Mouse (Mus musculus): Measurements from ENCODE around the gene 4932438H23Rik. TPM values are rescaled to one million over a fixed set of nuclear protein-coding genes. Genes with fewer than 3 reads are reported as not detected.
A peak's percentile ranks its signal among the peaks of the same experiment; 100 is the strongest.

4932438H23Rik gene
- total RNA-seq, 2 experiments from 2014 or later = 0.13 to 0.17 TPM

DNA sequence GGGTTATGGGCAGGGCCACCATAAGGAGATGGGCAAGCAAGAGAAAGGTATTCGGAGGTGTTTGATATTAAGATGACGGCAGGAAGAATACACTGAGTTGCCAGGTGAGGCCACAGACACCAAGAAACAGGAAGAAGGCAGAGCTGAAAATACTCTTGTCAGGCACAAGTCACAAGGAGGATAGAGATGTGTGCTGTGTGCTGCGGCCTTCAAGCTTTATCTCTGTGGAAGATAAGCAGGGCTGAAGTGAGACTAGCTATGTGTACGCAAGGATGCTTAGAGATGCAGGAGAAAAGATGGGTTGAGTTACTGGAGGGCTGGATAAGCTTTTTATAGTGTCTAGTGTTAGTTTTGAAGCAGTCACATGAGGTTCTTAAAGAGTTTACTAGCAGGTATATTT is 37.7 kb downstream of the 4932438H23Rik start:
- no peak for DNase-seq

- peak in 1 of 2 experiments; percentile 18 for DNase-seq
Observed at GRCm38 (mm10) chr16:91056043-91056821, 38.7 kb downstream of the 4932438H23Rik start.

- DNase-seq = no peak
Observed at GRCm38 (mm10) chr16:91055150-91055549, 39.8 kb downstream of the 4932438H23Rik start.

DNA sequence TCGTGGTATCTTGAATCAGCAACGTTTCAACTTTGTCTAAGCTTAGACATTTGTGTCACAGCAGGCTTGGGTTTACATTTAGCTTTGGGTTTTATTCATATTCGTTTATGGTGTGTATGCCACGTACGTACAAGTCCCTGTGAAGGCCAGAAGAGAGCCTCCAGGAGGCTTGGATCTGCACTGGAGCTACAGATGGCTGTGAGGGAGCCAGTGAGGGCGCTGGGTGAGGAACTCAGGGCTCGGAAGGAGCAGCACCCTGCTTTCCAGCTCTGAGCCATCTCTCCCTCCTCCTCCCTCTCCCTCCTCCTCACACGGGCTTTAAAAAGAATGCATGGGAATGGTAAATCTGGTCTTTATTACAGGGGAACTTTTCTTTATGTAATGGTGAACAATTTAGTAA is 41.3 kb downstream of the 4932438H23Rik start:
- no peak for DNase-seq

- DNase-seq = peak; percentile 39 to 60
Observed at GRCm38 (mm10) chr16:91045511-91045910, 49.4 kb downstream of the 4932438H23Rik start.

DNA sequence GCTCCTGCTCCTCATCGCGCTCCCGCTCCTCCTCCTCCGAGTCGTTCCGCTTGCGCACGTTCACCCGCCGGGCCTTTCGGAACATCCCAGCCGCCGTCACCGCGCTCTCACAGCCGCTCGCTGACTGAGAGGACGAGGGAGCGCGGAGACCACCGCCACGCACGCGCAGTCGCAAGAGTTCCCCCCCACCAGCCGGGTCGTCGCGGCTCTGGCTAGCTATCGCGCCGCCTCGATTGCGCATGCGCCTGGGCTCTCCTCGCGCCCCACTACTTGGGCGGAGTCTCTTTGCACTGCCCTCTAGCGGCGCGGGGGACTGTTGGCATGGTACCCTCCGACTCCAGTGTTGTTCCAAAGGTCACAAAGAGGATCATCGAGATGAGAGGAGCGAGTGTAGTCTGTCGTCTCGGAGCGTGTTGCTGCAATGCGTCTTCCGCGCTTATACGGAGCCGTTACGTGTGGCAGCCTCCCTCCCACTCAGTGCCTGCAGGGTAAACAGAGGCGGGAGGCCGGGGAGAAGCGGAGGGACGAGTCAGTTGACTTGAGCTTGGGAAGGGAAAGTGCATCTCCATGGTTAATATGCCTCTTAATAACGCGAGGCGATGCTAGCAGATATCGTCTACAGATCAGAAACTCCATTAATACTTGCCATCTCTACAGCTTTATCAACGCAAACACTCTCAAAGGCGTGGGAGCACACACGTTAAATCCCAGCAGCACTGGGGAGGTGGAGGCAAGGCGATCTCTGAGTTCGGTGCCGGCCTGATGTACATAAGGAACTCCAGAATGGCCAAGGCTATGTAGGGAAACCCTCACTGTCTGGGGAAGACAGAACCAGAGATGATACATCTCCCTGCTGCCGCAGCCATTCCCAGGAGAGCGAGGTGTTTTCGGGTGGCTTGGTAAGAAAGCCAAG is 50.4 kb downstream of the 4932438H23Rik start, which contains the start of gene Paxbp1:
Paxbp1 (minus strand) TSS at position 274 of the 913 bp plus-strand sequence.
- peak; percentile 99 to 100 for DNase-seq

DNA sequence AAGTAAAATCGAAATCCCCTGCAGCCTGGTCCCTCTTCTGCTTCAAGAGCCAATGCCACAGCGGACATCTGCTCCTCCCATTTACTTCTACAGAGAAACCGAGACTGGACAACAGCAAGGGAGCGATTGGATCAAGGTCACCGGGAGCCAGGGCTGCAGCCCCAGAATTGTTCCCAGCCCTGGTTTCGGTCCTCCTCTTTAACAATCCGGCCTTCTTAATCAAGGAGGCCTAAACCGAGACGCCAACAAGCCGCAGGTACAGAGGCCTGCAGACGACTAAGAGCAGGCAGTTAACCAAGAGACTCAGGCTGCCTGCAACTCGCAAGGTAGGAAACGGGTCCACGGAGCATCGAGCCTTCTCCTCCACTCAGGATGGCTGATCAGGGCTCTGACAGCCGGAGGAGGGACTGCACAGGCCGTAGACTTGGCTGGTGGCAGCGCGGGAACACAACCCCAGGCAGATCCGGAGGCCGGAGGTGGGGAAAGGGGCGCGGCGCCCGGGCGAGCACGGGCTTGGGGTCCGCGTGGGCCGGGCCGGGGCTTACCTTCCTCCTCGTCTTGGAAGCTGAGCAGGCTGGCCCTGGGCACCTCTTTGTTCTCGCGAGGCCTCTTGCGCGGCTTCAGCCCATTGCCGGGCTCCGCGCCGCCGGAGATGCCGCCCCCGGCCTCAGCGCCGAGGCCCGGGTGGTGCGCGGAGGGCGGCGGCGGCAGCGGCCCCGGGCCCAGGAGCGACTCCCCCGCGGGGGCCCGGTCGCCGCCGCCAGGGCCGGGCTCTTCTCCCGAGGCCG is 51.3 kb downstream of the 4932438H23Rik start:
- DNase-seq = peak; percentile 47 to 48

- DNase-seq = no peak
Observed at GRCm38 (mm10) chr16:91042640-91043039, 52.3 kb downstream of the 4932438H23Rik start.

GRCm38 (mm10) chr16:91035866-91036265 is 59.1 kb downstream of the 4932438H23Rik start:
- DNase-seq = no peak

- DNase-seq = no peak
Observed at GRCm38 (mm10) chr16:91030751-91031150, 64.2 kb downstream of the 4932438H23Rik start.

DNA sequence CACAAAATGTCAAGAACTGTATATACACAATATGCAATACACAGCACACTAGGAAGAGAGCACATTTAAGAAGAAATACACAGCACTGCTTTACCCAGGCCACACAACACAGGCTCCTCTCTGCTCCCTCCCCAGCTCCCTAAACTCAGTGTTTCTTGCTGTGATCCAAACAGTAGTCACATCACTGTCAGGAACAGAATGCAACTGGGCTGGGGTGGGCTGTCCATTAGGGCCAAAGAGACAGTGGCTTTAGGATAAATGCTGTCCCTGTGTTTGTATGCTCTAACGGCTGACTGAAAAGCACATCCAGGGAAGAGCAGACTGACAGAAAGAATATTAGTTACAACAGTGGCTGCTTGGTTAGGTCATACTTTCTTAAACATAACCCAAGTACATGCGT is 65.0 kb downstream of the 4932438H23Rik start:
- no peak for DNase-seq

DNA sequence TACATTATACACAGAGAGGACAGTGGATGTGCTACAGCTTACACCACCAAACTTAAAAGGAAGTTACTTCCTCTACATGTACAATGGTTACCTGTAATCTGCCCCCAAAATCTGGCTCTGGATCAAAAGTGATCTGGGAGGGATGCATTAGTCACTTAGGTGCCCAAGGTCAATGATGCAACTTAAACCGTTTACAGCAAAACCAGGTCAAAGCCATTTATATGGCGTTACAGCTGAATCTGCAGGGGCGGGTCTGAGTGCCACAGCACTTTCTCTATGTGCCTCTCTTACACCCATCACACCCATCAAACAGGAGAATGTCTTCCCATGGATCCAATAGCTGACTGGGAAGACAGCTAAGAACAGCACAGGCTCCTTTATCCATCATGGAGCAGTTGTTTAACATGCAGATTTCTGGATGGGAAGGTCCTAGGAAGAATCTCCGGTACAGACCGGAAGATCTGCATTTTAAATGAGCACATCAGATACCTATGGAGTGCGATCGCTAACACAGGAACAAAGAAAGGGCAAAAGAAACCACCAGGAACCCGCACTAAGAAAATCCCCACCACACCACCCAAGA is 65.7 kb downstream of the 4932438H23Rik start:
- DNase-seq = no peak

DNA sequence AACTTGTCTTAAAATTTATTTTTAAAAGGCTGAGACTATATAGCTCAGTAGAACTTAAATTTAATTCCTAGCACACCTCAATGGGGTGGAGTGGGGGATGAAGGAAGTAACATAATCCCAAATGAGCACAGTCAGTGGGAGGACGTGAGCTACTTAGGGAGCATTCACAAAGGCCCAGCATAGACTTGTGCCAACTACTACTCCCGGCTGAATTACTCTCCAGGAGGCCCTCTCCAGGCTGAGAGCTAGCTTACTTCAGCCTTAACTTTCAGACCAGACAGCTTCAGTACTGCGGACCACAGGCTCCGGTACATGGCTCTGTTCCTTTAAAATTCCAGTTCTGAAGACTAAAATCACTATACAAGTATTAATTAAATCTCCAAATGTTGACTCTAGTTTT is 68.6 kb downstream of the 4932438H23Rik start:
- DNase-seq = no peak

- peak in 1 of 2 experiments; percentile 29 for DNase-seq
Observed at GRCm38 (mm10) chr16:91023384-91023783, 71.5 kb downstream of the 4932438H23Rik start.

DNA sequence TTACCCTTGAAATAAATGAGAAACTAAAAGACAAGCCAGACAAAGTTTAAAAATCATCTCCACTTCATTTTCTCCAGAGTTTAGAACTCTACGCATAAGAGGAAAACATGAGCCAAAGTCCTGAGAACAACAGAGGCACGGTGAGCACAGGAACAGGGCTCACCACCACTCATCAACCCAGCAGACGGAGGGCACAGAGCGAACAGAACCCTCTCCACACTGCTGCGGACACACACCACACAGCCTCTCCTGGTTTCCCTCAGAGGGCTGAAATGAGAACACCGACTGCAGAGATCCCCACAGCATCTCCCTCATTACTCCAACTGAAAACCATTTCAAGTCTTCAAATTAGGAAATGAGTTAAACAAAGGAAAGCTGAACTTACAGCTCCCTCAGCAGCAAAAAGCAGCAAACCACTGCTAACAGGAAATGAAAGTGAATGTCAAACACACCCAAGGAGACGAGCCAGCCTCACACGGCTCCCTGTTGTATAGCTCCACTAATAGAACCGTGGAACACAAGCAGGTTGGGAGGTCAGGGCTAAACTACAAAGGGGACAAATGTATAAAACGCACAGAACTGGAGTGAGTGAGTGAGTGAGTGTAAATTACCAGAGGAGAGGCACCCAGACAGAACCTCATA is 74.0 kb downstream of the 4932438H23Rik start:
- no peak for DNase-seq

DNA sequence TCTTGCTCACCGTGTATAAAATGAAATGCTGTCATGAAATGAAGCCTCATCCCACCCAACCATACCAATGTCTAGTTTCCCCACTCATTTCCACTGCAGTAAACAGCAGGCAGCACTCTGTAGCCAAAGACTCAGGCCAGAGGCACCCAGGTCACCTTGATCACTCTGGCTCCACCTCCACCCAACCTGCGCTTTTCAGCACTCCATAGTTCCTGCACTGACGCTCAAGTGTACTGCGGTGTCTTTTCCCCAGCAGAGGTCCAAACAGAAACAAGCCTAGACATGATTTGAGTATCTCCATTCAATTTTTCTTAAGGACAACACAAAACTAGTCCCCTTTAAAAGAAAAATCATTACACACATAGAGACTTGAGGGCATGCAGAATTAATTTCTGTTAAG is 75.4 kb downstream of the 4932438H23Rik start:
- no peak for DNase-seq

DNA sequence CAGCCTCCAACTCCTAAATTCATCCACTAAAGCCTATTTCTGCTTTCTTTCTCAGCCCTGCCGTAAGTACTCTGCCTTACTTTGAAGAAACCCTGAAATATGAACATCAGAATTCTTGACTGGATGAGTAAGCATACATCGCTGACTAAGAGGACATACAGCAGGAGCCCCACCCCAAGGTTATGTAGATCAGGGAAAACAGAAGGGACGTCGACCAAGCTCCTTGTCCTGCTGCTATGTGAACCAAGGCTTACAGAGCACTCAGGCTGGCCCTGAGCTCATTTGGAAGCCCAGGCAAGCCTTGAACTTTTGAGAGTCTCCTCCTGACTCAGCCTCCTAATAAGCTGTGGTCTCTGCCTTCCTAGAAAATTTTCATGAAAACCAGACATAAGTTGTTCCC is 79.2 kb downstream of the 4932438H23Rik start:
- DNase-seq = no peak

DNA sequence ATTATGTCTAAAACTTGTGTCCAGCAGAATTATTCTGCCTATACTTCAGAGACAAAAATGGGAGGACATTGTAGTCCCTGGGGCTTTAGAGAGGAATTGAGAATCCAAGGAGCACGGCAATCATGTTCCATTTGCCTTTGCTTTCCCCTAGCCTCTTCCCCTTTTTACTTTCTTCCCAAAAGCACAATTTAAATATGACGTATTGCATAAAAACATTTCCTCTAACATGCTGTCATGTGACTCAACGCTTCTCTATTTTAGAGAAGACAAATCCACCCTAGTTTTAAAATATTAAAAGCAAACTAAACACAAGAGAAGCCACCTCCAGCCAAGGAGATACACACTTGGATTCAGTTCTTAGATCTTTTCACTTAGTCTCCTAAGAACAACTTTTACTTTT is 83.1 kb downstream of the 4932438H23Rik start:
- peak in 1 of 2 experiments; percentile 19 for DNase-seq

- DNase-seq = peak; percentile 91 to 96
Observed at GRCm38 (mm10) chr16:91011021-91011683, 83.8 kb downstream of the 4932438H23Rik start, which contains the start of gene Synj1. Gene Synj1 (minus strand): TSS chr16:91011308.

DNA sequence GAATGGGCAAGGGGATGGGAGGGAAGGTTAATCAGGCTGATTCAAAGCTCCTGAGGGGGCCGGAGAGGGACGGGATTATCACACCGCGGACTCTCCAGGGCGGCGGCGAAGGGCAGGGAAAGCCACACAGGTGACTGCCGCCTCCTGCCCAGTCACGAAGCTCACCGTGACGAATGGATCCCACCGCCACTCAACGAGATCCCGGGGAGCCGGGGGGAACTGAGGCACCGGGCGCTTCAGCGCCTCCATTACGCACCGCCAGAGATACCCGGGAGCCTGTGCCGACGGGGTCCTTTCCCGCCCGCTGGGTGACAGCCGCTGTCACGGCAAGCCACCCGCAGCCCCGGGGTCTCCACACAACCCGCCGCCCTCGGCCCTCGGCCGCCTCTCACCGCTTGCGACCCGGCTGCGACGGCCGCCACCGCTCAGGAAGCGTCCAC is 84.3 kb downstream of the 4932438H23Rik start:
- no peak for DNase-seq

Measured in heart, adult 18-20 months (tissue).